Mouse (Mus musculus): ENCODE measurements around the gene D430019H16Rik.

DNA sequence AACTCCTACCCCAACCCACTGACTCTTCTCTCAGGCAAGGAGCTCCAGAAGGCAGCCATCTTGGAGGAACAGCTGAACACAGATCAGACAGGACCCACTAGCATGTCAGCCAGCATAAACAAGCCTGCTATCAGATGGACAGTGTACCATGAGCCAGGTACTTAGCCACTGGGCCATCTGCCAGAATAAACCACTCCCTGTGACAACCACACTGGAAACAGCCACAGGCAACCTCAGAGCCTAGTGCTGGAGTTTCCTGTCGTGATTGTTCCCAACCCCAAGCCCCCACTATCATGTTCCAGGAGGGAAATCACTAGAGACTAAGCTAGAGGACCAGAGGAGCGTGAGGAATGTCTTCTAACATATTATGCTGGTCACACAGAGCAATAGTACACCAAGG lies 70.1 kb downstream of the D430019H16Rik start:
- TF ChIP-seq CTCF (IDR thresholded peaks at IDR 0.05; ENCODE audit: borderline replicate concordance, insufficient read depth, low read depth, low read length) (no peak), POLR2A (IDR thresholded peaks at IDR 0.05; ENCODE audit: borderline replicate concordance, insufficient read depth, low read length) (no peak)

Data from cerebellum, adult 2 months (tissue).